Mouse (Mus musculus) kidney, adult 2 months (tissue): Measurements from ENCODE around the gene Zfp398.

ENCODE experiments used
- CTCF ChIP-seq: fragments of 200-500 bp; conservative IDR thresholded peaks from 2 replicates; pipeline ENCODE4 v1.5.1; 2011; ENCODE audit warnings: low read depth, mild to moderate bottlenecking, control low read depth, low read length, moderate library complexity, mixed read lengths; ENCODE audit not compliant: insufficient read depth, insufficient read length
- POLR2A ChIP-seq: fragments of 200-500 bp; IDR thresholded peaks from one replicate; pipeline ENCODE4 v1.6.1; 2011; ENCODE audit warnings: low read depth, low read length, control low read depth

- TF ChIP-seq CTCF = no peak
- TF ChIP-seq POLR2A = no peak
Observed at GRCm38 (mm10) chr6:47904361-47904760, 68.9 kb downstream of the Zfp398 start.
